Mouse (Mus musculus) midbrain, embryonic 11.5 days (tissue): ENCODE measurements around the gene 4930402H24Rik. TPM values are rescaled to one million over a fixed set of nuclear protein-coding genes. Genes with fewer than 3 reads are reported as not detected.

Experiments used
- ATAC-seq: fragments of 200-750 bp; cut with Nextera tagmentation; 2 replicates; pipeline ENCODE4 v1.8.0; 2017; ENCODE audit warnings: moderate TSS enrichment, moderate library complexity; ENCODE audit not compliant: low FRiP score
- DNase-seq: peaks from one replicate; pipeline ENCODE4 v3.0.0; 2015; ENCODE audit warnings: low spot score; ENCODE audit errors: missing footprints
- H3K27ac ChIP-seq: fragments of 300-500 bp; sonication (generic); 2 replicates; pipeline ENCODE4 v1.5.1; 2014; ENCODE audit warnings: low read depth, low read length
- H3K27me3 ChIP-seq: fragments of 300-500 bp; sonication (generic); 2 replicates; pipeline ENCODE4 v1.6.1; 2014; ENCODE audit warnings: mild to moderate bottlenecking, low read length, moderate library complexity, mixed read lengths; ENCODE audit not compliant: control insufficient read depth, insufficient read depth
- H3K36me3 ChIP-seq: fragments of 300-500 bp; sonication (generic); 2 replicates; pipeline ENCODE4 v1.6.1; 2014; ENCODE audit warnings: mild to moderate bottlenecking, low read length, moderate library complexity, mixed read lengths; ENCODE audit not compliant: control insufficient read depth, insufficient read depth
- H3K4me1 ChIP-seq: fragments of 300-500 bp; sonication (generic); 2 replicates; pipeline ENCODE4 v1.6.1; 2014; ENCODE audit warnings: low read length; ENCODE audit not compliant: control insufficient read depth, insufficient read depth
- H3K4me2 ChIP-seq: fragments of 300-500 bp; sonication (generic); 2 replicates; pipeline ENCODE4 v1.6.1; 2014; ENCODE audit warnings: mild to moderate bottlenecking, moderate library complexity
- H3K4me3 ChIP-seq: fragments of 300-500 bp; sonication (generic); 2 replicates; pipeline ENCODE4 v1.5.1; 2014; ENCODE audit warnings: low read depth, low read length
- H3K9ac ChIP-seq: fragments of 300-500 bp; sonication (generic); 2 replicates; pipeline ENCODE4 v1.6.1; 2014; ENCODE audit warnings: low read length
- H3K9me3 ChIP-seq: fragments of 300-500 bp; sonication (generic); 2 replicates; pipeline ENCODE4 v1.6.1; 2016; ENCODE audit warnings: low read length; ENCODE audit not compliant: control insufficient read depth
- WGBS: fragments of 180-500 bp; shearing (Covaris S2); extraction: QIAGEN DNeasy Blood & Tissue Kit; methylation state at CpG from one replicate; pipeline ENCODE4 v1.1.7; 2014; 5-methylcytosine and 5-hydroxymethylcytosine counted together
- polyA plus RNA-seq: library from polyadenylated mRNA; unstranded; fragments of >200 nt; fragmentation: Nextera tagmentation; extraction: Ambion mirVana; gene quantifications from 2 replicates; pipeline ENCODE4 v1.2.1, GENCODE M21; 2014

Gene 4930402H24Rik
- polyA plus RNA-seq, 1 experiment from 2014 or later = 49.6 TPM

- Histone ChIP-seq H3K36me3 (no peaks in the 10 kb centered on the region), H3K27ac (no peak overlapping the region), H3K9me3 (no peaks in the 10 kb centered on the region), H3K9ac (no peak overlapping the region), H3K4me2 (no peak overlapping the region), H3K4me3 (no peak overlapping the region), H3K4me1 (no peaks in the 10 kb centered on the region), H3K27me3 (no peaks in the 10 kb centered on the region)
- ATAC-seq (no peak), DNase-seq (peak; percentile 77)
- 96% methylated on average over 1 of the region's 1 CpGs for WGBS
Measured at GRCm38 (mm10) chr2:130917686-130918085, 11.5 kb upstream of the 4930402H24Rik start.

GRCm38 (mm10) chr2:130916521-130917147, 10.4 kb upstream of the 4930402H24Rik start:
- Histone ChIP-seq H3K4me2 (no peak overlapping the region), H3K36me3 (no peaks in the 10 kb centered on the region), H3K27ac (no peak overlapping the region), H3K4me3 (no peak overlapping the region), H3K9ac (no peak overlapping the region), H3K27me3 (no peaks in the 10 kb centered on the region), H3K4me1 (no peaks in the 10 kb centered on the region), H3K9me3 (no peaks in the 10 kb centered on the region)
- WGBS = 74% methylated on average over 3 of the region's 3 CpGs
- ATAC-seq = no peak
- peak; percentile 21 for DNase-seq

GRCm38 (mm10) chr2:130914873-130915272, 8.7 kb upstream of the 4930402H24Rik start:
- no peak overlapping the region for H3K9ac ChIP-seq
- no peaks in the 10 kb centered on the region for H3K9me3 ChIP-seq
- no peak overlapping the region for H3K4me2 ChIP-seq
- no peak for DNase-seq
- H3K27ac ChIP-seq = no peak overlapping the region
- H3K36me3 ChIP-seq = no peaks in the 10 kb centered on the region
- no peak overlapping the region for H3K4me3 ChIP-seq
- 79% methylated on average over 1 of the region's 1 CpGs for WGBS
- no peaks in the 10 kb centered on the region for H3K4me1 ChIP-seq
- no peak for ATAC-seq
- no peaks in the 10 kb centered on the region for H3K27me3 ChIP-seq

DNA sequence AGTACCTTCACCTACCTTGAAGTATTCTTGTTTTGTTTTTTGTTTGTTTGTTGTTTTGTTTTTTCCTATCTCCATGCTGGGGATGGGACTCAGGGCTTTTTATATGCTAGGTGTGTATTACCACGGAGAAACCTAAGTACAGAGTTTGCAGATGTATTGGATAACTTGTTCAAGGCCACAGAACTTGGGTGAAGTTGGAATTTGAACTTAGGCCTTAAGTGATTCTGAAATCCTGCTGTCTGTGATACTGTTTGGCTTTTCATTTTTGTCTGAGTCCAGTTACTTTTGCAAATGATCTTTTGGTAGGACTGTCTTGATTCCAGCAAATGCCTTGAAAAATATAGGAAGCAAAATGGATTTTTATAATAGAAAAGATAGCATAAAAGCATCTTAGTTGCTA, 5.5 kb upstream of the 4930402H24Rik start:
- peak; percentile 19 for DNase-seq
- WGBS = 81% methylated on average over 1 of the region's 1 CpGs
- no peak overlapping the region for H3K4me3 ChIP-seq
- no peak overlapping the region for H3K4me2 ChIP-seq
- H3K27me3 ChIP-seq = no peaks in the 10 kb centered on the region
- peaks cover 8% of the 10 kb centered on the region for H3K4me1 ChIP-seq
- H3K9ac ChIP-seq = no peak overlapping the region
- H3K36me3 ChIP-seq = no peaks in the 10 kb centered on the region
- no peak for ATAC-seq
- H3K27ac ChIP-seq = no peak overlapping the region
- H3K9me3 ChIP-seq = no peaks in the 10 kb centered on the region

- peaks cover 14% of the 10 kb centered on the region for H3K4me1 ChIP-seq
- H3K27ac ChIP-seq = peak overlapping the region; percentile 25
- peak; percentile 69 for ATAC-seq
- DNase-seq = peak; percentile 92
- no peaks in the 10 kb centered on the region for H3K27me3 ChIP-seq
- H3K9ac ChIP-seq = peak overlapping the region; percentile 88
- peak overlapping the region; percentile 87 for H3K4me2 ChIP-seq
- H3K36me3 ChIP-seq = no peaks in the 10 kb centered on the region
- WGBS = under 1% methylated on average over 48 of the region's 58 CpGs
- peak overlapping the region; percentile 99 for H3K4me3 ChIP-seq
- H3K9me3 ChIP-seq = no peaks in the 10 kb centered on the region
Measured at GRCm38 (mm10) chr2:130906584-130907315, 544 bp upstream of the 4930402H24Rik start.

DNA sequence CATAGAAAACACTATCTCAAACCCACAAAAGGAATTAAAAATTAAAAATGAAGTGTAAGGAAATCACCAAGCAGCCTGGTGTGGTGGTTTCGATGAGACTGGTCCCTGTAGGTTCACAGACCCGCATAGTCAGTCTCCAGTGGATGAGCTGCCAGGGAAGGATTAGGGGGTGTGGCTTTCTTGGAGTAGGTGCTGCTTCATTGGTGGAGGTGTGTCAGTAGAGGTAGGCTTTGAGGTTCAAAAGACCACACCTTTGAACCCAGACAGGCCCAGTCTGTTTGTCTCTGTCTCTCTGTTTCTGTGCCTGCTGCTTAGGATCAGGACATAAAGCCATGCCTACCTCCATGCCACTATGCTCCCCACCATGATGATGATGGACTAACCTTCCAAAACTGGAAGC, 7.4 kb downstream of the 4930402H24Rik start:
- 76% methylated on average over 2 of the region's 2 CpGs for whole genome bisulfite sequencing
- Histone ChIP-seq H3K9ac (no peak overlapping the region), H3K4me2 (no peak overlapping the region), H3K9me3 (no peaks in the 10 kb centered on the region), H3K36me3 (no peaks in the 10 kb centered on the region), H3K4me3 (no peak overlapping the region), H3K27ac (no peak overlapping the region), H3K27me3 (no peaks in the 10 kb centered on the region), H3K4me1 (no peaks in the 10 kb centered on the region)
- DNase-seq (no peak), ATAC-seq (no peak)

DNA sequence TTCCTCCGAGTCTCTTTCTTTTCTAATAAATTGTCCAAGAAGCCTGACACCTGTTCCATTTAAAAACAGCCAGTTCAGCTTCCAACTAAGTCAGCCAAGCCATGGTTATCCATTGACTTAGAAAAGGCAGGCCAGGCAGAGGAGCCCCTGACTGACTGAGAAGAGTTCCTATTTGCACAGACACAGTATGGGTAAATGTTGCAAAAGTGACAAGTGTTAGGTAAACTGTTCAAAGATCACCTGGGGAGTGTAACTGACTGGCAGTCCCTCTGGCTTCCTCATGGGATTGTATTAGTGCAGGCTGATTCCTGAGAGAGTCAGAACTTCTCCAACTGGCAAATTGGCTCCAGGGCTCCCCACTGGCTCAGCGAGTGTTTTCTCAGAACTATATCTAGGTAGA, 8.3 kb downstream of the 4930402H24Rik start:
- H3K4me2 ChIP-seq = no peak overlapping the region
- no peaks in the 10 kb centered on the region for H3K27me3 ChIP-seq
- H3K4me1 ChIP-seq = no peaks in the 10 kb centered on the region
- no peak overlapping the region for H3K27ac ChIP-seq
- no peaks in the 10 kb centered on the region for H3K9me3 ChIP-seq
- no peak overlapping the region for H3K9ac ChIP-seq
- ATAC-seq (no peak), DNase-seq (no peak)
- H3K36me3 ChIP-seq = no peaks in the 10 kb centered on the region
- no peak overlapping the region for H3K4me3 ChIP-seq
- WGBS = 83% methylated on average over 2 of the region's 2 CpGs

- no peaks in the 10 kb centered on the region for H3K4me1 ChIP-seq
Measured at GRCm38 (mm10) chr2:130896944-130897343, 9.3 kb downstream of the 4930402H24Rik start.

GRCm38 (mm10) chr2:130887456-130887855, 18.8 kb downstream of the 4930402H24Rik start:
- Histone ChIP-seq H3K4me3 (no peak overlapping the region), H3K4me2 (no peak overlapping the region), H3K4me1 (no peaks in the 10 kb centered on the region), H3K9ac (no peak overlapping the region), H3K27me3 (no peaks in the 10 kb centered on the region), H3K27ac (no peak overlapping the region), H3K36me3 (no peaks in the 10 kb centered on the region), H3K9me3 (no peaks in the 10 kb centered on the region)
- DNase-seq (no peak), ATAC-seq (no peak)
- 88% methylated on average over 1 of the region's 1 CpGs for WGBS

More at GRCm38 (mm10) chr2:130896944-130897343, 9.3 kb downstream of the 4930402H24Rik start:
- Histone ChIP-seq H3K36me3 (no peaks in the 10 kb centered on the region), H3K27ac (no peak overlapping the region), H3K9ac (no peak overlapping the region), H3K4me2 (no peak overlapping the region), H3K9me3 (no peaks in the 10 kb centered on the region), H3K4me3 (no peak overlapping the region), H3K27me3 (no peaks in the 10 kb centered on the region)
- WGBS = 85% methylated on average over 2 of the region's 2 CpGs
- DNase-seq (no peak), ATAC-seq (no peak)
